Mouse (Mus musculus): Measurements from ENCODE around the gene Msmp. TPM values are rescaled to one million over a fixed set of nuclear protein-coding genes. Genes with fewer than 3 reads are reported as not detected.
A peak's percentile ranks its signal among the peaks of the same experiment; 100 is the strongest.
"Not testable (repeated sequence)": the region's sequence is repeated elsewhere in the genome, so short reads cannot be mapped to it uniquely, and the experiment has no call there.

The Msmp gene
- polyA plus RNA-seq, 1 experiment from 2014 or later = 0.89 TPM

GRCm38 (mm10) chr4:43558028-43558630, 26.2 kb downstream of the Msmp start:
- WGBS = 59% methylated on average over 5 of the region's 5 CpGs
- H3K27ac ChIP-seq = peak overlapping the region; percentile 36
- H3K4me2 ChIP-seq = peak overlapping the region; percentile 22; the same call in 1 of the 2 replicates
- peaks cover 41% of the 10 kb centered on the region for H3K36me3 ChIP-seq (replicated peaks)
- H3K4me3 ChIP-seq (replicated peaks) = no peak overlapping the region
- H3K27me3 ChIP-seq = no peaks in the 10 kb centered on the region
- H3K4me1 ChIP-seq = peaks cover 46% of the 10 kb centered on the region
- H3K9me3 ChIP-seq = no peaks in the 10 kb centered on the region
- ATAC-seq (ENCODE audit: low FRiP score) = no peak
- peak overlapping the region; percentile 33; the same call in 1 of the 2 replicates for H3K9ac ChIP-seq

DNA sequence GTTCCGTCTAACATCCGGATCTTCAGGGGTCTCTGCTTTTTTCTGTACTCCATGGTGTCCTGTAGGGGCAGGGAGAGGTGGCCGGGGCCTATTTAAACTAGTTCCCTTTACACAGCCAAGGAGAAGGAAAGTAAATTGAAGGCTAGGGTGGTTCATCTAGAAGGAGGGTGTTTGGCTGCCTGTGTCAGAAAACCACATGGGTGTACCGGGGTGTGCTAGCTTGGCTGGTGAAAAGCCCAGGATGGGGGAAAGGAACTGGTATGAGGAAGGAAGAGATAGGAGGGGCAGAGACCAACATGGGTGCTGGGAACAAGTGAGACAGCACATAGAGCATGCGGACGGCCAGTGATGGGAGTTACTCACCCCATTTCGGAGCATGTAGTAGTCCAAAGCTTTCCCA, 28.4 kb downstream of the Msmp start:
- 97% methylated on average over 7 of the region's 7 CpGs for WGBS
- no peak overlapping the region for H3K27ac ChIP-seq
- H3K4me2 ChIP-seq = no peak overlapping the region
- peaks cover 37% of the 10 kb centered on the region for H3K4me1 ChIP-seq
- no peak overlapping the region for H3K4me3 ChIP-seq (replicated peaks)
- H3K9ac ChIP-seq = no peak overlapping the region
- H3K9me3 ChIP-seq = no peaks in the 10 kb centered on the region
- no peak for ATAC-seq (ENCODE audit: low FRiP score)
- H3K27me3 ChIP-seq = no peaks in the 10 kb centered on the region
- H3K36me3 ChIP-seq (replicated peaks) = peaks cover 64% of the 10 kb centered on the region

DNA sequence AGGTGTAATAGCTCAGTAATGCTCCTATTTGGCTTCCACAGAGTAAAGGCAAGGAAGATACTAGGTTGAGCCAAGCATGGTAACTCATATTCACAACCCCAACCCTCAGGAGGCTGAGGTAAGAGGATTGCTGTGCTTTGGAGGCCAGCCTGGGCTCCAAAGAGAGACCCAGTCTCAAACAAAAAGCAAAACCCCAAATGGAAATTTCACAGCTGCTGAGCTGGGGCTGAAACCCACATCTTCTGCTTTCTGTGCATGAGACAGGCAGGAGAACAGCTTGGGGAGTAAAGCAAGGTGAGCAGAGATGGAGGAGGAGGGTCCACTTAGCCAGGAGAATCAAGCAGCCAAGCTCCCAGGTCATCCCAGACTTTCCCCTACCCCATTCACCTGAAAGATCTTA, 30.4 kb downstream of the Msmp start:
- H3K4me1 ChIP-seq = peaks cover 18% of the 10 kb centered on the region
- H3K9me3 ChIP-seq = no peaks in the 10 kb centered on the region
- H3K9ac ChIP-seq = no peak overlapping the region
- no peak overlapping the region for H3K4me2 ChIP-seq
- H3K27ac ChIP-seq = no peak overlapping the region
- no peak for ATAC-seq (ENCODE audit: low FRiP score)
- H3K36me3 ChIP-seq (replicated peaks) = peaks cover 82% of the 10 kb centered on the region
- H3K27me3 ChIP-seq = no peaks in the 10 kb centered on the region
- H3K4me3 ChIP-seq (replicated peaks) = no peak overlapping the region

GRCm38 (mm10) chr4:43552437-43552836, 31.9 kb downstream of the Msmp start:
- Histone ChIP-seq H3K36me3 (replicated peaks) (peaks cover 92% of the 10 kb centered on the region), H3K4me1 (0 out of 2 replicates have a peak, but pooled peaks cover 4% of the 10 kb centered on the region), H3K4me2 (no peak overlapping the region), H3K4me3 (replicated peaks) (no peak overlapping the region), H3K27me3 (no peaks in the 10 kb centered on the region), H3K9ac (no peak overlapping the region), H3K9me3 (no peaks in the 10 kb centered on the region), H3K27ac (no peak overlapping the region)
- WGBS = 95% methylated on average over 5 of the region's 5 CpGs
- ATAC-seq (ENCODE audit: low FRiP score) = no peak

DNA sequence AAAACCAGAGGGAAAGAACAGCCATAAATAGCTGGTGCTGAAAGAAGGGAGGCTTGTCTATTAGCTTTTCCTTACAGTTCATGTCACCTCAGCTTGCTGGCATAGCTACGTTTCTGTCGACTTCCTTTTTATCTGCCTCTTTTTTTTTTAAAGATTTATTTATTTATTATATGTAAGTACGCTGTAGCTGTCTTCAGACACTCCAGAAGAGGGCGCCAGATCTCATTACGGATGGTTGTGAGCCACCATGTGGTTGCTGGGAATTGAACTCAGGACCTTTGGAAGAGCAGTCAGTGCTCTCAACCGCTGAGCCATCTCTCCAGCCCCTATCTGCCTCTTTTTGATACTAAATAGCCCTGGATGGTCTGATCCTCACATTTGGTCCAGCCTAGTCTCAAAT, 32.4 kb downstream of the Msmp start:
- H3K27ac ChIP-seq; H3K9ac ChIP-seq; H3K9me3 ChIP-seq; H3K4me2 ChIP-seq; ATAC-seq (ENCODE audit: low FRiP score); H3K4me3 ChIP-seq (replicated peaks); H3K27me3 ChIP-seq; H3K4me1 ChIP-seq: not testable (repeated sequence)
- H3K36me3 ChIP-seq (replicated peaks) = peaks cover 98% of the 10 kb centered on the region
- 89% methylated on average over 6 of the region's 6 CpGs for WGBS

GRCm38 (mm10) chr4:43549055-43549454, 35.2 kb downstream of the Msmp start:
- H3K9ac ChIP-seq = no peak overlapping the region
- 95% methylated on average over 12 of the region's 12 CpGs for WGBS
- no peak for ATAC-seq (ENCODE audit: low FRiP score)
- no peaks in the 10 kb centered on the region for H3K27me3 ChIP-seq
- H3K27ac ChIP-seq = no peak overlapping the region
- H3K4me1 ChIP-seq = no peaks in the 10 kb centered on the region
- peaks cover 100% of the 10 kb centered on the region for H3K36me3 ChIP-seq (replicated peaks)
- no peak overlapping the region for H3K4me2 ChIP-seq
- H3K9me3 ChIP-seq = no peaks in the 10 kb centered on the region
- H3K4me3 ChIP-seq (replicated peaks) = no peak overlapping the region

- Histone ChIP-seq H3K27ac (no peak overlapping the region), H3K9me3 (no peaks in the 10 kb centered on the region), H3K36me3 (replicated peaks) (peaks cover 100% of the 10 kb centered on the region), H3K9ac (no peak overlapping the region), H3K4me1 (no peaks in the 10 kb centered on the region), H3K4me2 (no peak overlapping the region), H3K27me3 (no peaks in the 10 kb centered on the region), H3K4me3 (replicated peaks) (no peak overlapping the region)
- ATAC-seq (ENCODE audit: low FRiP score) = no peak
- WGBS = 92% methylated on average over 8 of the region's 8 CpGs
These were observed 37.1 kb downstream of the Msmp start for GRCm38 (mm10) chr4:43547160-43547559.

- 94% methylated on average over 12 of the region's 12 CpGs for WGBS
- no peaks in the 10 kb centered on the region for H3K4me1 ChIP-seq
- no peaks in the 10 kb centered on the region for H3K9me3 ChIP-seq
- ATAC-seq (ENCODE audit: low FRiP score) = no peak
- no peak overlapping the region for H3K9ac ChIP-seq
- H3K27ac ChIP-seq = no peak overlapping the region
- peaks cover 100% of the 10 kb centered on the region for H3K36me3 ChIP-seq (replicated peaks)
- no peak overlapping the region for H3K4me2 ChIP-seq
- no peaks in the 10 kb centered on the region for H3K27me3 ChIP-seq
- no peak overlapping the region for H3K4me3 ChIP-seq (replicated peaks)
These were observed 37.8 kb downstream of the Msmp start for GRCm38 (mm10) chr4:43546375-43547047.

DNA sequence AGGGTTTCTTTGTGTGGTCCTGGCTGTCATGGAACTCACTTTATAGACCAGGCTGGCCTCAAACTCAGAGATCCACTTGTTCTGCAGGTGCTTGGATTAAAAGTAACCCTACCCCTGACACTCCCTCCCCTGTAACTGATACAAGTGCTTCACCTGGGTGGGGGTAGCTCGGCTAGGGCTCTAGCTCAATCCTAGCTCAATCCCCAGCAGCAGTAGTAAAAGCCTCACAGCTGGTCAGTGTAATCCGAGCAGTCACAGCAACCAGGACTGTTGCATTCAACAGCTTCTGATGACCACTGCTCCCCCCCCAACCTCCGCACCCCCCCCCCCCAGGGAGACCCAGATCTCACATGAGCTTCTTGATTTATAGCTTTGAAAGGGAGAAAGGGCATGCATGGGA, 42.2 kb downstream of the Msmp start:
- Histone ChIP-seq H3K9me3 (no peaks in the 10 kb centered on the region), H3K4me1 (no peaks in the 10 kb centered on the region), H3K9ac (no peak overlapping the region), H3K4me2 (no peak overlapping the region), H3K36me3 (replicated peaks) (peaks cover 96% of the 10 kb centered on the region), H3K4me3 (replicated peaks) (no peak overlapping the region), H3K27ac (no peak overlapping the region), H3K27me3 (no peaks in the 10 kb centered on the region)
- WGBS = 72% methylated on average over 3 of the region's 3 CpGs
- no peak for ATAC-seq (ENCODE audit: low FRiP score)

DNA sequence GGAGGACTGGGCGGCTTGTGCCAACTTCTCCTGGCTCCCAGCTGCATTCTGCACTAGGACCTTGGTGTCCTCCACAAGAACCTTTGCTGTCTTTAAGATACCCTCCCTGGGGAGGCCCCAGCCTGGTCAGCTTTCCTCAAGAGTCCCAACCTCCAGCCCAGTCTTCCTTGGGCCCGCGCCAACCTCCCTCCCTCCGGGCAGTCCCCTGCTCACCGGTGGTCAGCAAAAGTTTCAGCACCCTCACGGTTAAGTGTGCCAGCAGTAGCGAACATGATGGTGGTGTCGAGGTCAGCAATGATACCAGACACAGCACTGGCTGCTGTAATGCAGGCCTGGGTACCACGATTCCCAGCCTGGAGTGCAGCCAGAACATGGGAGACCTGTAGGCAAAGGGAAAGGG, 48.3 kb downstream of the Msmp start:
- H3K27ac ChIP-seq = no peak overlapping the region
- WGBS = 95% methylated on average over 9 of the region's 9 CpGs
- ATAC-seq (ENCODE audit: low FRiP score) = no peak
- H3K4me2 ChIP-seq = no peak overlapping the region
- H3K27me3 ChIP-seq = no peaks in the 10 kb centered on the region
- no peak overlapping the region for H3K4me3 ChIP-seq (replicated peaks)
- no peaks in the 10 kb centered on the region for H3K4me1 ChIP-seq
- H3K36me3 ChIP-seq (replicated peaks) = peaks cover 95% of the 10 kb centered on the region
- H3K9ac ChIP-seq = no peak overlapping the region
- H3K9me3 ChIP-seq = no peaks in the 10 kb centered on the region

DNA sequence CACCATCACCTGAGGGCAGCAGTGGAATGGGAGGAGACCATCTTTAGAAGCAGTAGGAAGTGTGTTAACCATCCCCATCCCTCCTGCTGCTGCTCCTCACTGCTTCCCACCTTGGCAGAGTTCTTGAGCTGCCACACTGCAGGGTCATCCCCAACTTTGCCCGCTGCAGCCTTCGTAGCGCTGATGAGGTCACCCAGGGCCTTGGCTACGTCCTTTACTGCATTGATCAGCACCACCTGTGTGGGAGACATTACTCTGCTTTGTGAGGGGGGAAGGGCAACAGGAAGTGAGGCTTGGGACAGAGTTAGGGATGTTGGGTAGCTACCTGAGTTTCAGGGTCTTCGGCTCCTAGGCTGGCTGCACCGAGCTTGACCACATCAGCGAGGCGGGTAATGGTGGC, 48.7 kb downstream of the Msmp start:
- no peak overlapping the region for H3K4me3 ChIP-seq (replicated peaks)
- 98% methylated on average over 8 of the region's 8 CpGs for WGBS
- H3K9ac ChIP-seq = no peak overlapping the region
- no peak overlapping the region for H3K27ac ChIP-seq
- peaks cover 98% of the 10 kb centered on the region for H3K36me3 ChIP-seq (replicated peaks)
- no peaks in the 10 kb centered on the region for H3K9me3 ChIP-seq
- no peaks in the 10 kb centered on the region for H3K27me3 ChIP-seq
- H3K4me2 ChIP-seq = no peak overlapping the region
- no peak for ATAC-seq (ENCODE audit: low FRiP score)
- no peaks in the 10 kb centered on the region for H3K4me1 ChIP-seq

GRCm38 (mm10) chr4:43533270-43533669, 51.0 kb downstream of the Msmp start:
- H3K27ac ChIP-seq = no peak overlapping the region
- ATAC-seq (ENCODE audit: low FRiP score) = no peak
- no peak overlapping the region for H3K4me2 ChIP-seq
- no peaks in the 10 kb centered on the region for H3K27me3 ChIP-seq
- H3K36me3 ChIP-seq (replicated peaks) = peaks cover 74% of the 10 kb centered on the region
- H3K4me3 ChIP-seq (replicated peaks) = no peak overlapping the region
- H3K9me3 ChIP-seq = no peaks in the 10 kb centered on the region
- WGBS = 88% methylated on average over 9 of the region's 9 CpGs
- H3K4me1 ChIP-seq = no peaks in the 10 kb centered on the region
- H3K9ac ChIP-seq = no peak overlapping the region

Measured in forebrain, embryonic 12.5 days (tissue).